Mouse (Mus musculus): ENCODE data around the gene Atf7ip. TPM values are rescaled to one million over a fixed set of nuclear protein-coding genes. Genes with fewer than 3 reads are reported as not detected.

Atf7ip gene
- polyA plus RNA-seq, 1 experiment from 2014 or later: 49.7 TPM

DNA sequence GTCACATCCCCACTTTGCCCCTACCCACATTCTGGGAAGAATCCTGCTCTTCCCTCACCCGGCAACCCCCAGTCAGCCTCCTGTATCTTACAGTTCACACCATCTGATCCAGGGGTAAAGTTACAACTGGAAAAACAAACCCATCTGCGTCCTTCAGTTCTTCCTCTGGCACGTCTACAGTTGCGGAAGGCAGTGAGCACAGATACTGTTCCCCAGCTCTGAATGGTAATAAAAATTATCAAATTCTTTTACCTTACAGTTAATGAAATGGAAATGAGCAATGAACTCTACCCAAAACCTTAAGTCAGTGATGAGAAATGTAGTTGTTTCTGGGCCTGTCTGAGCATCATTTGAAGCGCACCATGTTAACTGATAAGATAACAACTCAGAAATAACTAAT lies 38.1 kb upstream of the Atf7ip start:
- Histone ChIP-seq H3K27me3 (ENCODE audit: control insufficient read depth, insufficient read depth, low read length) (no peaks in the 10 kb centered on the region), H3K4me2 (peak overlapping the region; percentile 3; the same call in 1 of the 2 replicates), H3K4me1 (ENCODE audit: control insufficient read depth, insufficient read depth, low read length) (peaks cover 42% of the 10 kb centered on the region), H3K4me3 (ENCODE audit: low read depth, low read length) (no peak overlapping the region), H3K9ac (ENCODE audit: low read depth, low read length) (peak overlapping the region; percentile 59; the same call in 1 of the 2 replicates), H3K9me3 (replicated peaks; ENCODE audit: control insufficient read depth, low read length) (no peaks in the 10 kb centered on the region), H3K27ac (ENCODE audit: low read depth, low read length) (peak overlapping the region; percentile 99), H3K36me3 (ENCODE audit: control insufficient read depth, insufficient read depth, low read length) (no peaks in the 10 kb centered on the region)
- 24% methylated on average over 5 of the region's 5 CpGs for WGBS (ENCODE audit: insufficient replicate concordance)
- ATAC-seq (replicated peaks; ENCODE audit: insufficient number of reproducible peaks, low FRiP score, low TSS enrichment): no peak

DNA sequence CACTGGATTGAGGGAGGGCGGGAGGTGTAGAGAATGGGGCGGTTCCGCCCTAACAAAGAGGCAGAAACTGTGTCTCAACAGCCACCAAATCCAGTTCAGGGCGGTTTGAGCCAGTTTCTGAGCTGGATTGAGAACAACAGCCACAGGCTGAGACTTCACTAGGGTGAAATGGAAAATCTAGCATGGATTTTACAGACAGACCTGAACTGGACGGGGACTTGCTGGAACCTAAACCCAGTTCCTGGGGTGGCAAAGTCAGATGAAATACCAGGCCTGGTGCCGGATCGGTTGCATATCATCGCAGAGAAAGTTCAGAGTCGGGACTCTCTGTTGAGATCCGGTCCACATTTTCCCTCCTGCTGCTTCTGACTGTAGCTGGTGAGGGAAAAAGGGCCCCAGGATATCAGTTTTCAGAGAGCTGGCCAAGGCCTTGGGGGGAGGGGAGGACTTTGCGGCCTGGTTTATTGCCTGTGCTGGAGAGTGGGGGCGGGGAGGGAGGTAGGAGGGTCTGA lies 37.5 kb upstream of the Atf7ip start:
- no peak overlapping the region for H3K4me3 ChIP-seq (ENCODE audit: low read depth, low read length)
- no peaks in the 10 kb centered on the region for H3K27me3 ChIP-seq (ENCODE audit: control insufficient read depth, insufficient read depth, low read length)
- H3K36me3 ChIP-seq (ENCODE audit: control insufficient read depth, insufficient read depth, low read length): no peaks in the 10 kb centered on the region
- 2% methylated on average over 12 of the region's 12 CpGs for WGBS (ENCODE audit: insufficient replicate concordance)
- no peaks in the 10 kb centered on the region for H3K9me3 ChIP-seq (replicated peaks; ENCODE audit: control insufficient read depth, low read length)
- H3K9ac ChIP-seq (ENCODE audit: low read depth, low read length): no peak overlapping the region; the same call in 1 of the 2 replicates
- H3K4me2 ChIP-seq: no peak overlapping the region
- H3K4me1 ChIP-seq (ENCODE audit: control insufficient read depth, insufficient read depth, low read length): peaks cover 44% of the 10 kb centered on the region
- ATAC-seq (replicated peaks; ENCODE audit: insufficient number of reproducible peaks, low FRiP score, low TSS enrichment): peak; percentile 84
- peak overlapping the region; percentile 99 for H3K27ac ChIP-seq (ENCODE audit: low read depth, low read length)

DNA sequence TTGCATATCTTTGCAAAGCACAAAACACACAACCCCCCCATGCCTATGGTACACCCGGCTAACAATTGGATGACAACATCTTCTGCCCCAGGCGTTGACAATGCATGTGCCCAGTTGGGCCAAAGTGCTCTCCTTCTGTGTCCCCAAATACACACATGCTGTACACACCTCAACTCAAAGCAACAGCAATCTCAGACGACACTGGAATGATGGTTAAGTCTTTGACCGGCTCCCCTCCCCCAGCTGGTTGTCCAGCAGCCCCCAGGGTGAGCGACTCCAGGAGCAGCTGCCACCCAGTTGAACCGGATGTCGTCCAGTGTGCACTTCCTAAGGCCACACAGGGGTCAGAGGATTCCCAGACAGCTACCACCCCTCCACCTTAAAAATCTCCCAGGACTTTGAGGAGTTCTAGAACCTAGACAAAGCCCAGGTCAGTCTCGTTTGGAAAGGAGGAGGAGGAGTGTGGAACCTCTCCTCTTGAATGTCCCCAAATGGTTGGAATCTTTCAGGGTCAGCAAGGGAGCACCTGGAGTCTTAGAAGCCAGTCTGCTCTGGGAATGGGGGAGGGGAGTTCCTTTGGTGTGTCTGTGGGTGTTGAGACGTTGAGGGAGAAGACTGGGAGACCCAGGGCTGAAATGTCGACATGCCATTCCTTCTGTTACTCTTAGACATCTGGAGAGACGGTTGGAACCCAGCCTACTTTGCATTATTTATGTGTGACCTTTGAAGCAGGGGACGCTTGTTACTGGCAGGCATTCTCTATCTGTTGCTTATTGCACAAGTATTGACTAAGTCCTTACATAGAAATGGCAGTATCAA lies 36.8 kb upstream of the Atf7ip start:
- Histone ChIP-seq H3K27ac (ENCODE audit: low read depth, low read length) (peak overlapping the region; percentile 99), H3K9ac (ENCODE audit: low read depth, low read length) (no peak overlapping the region; the same call in 1 of the 2 replicates), H3K4me1 (ENCODE audit: control insufficient read depth, insufficient read depth, low read length) (peaks cover 45% of the 10 kb centered on the region), H3K27me3 (ENCODE audit: control insufficient read depth, insufficient read depth, low read length) (no peaks in the 10 kb centered on the region), H3K4me2 (0 out of 2 replicates have a peak overlapping the region, but pooled peaks have one; percentile 9), H3K36me3 (ENCODE audit: control insufficient read depth, insufficient read depth, low read length) (no peaks in the 10 kb centered on the region), H3K4me3 (ENCODE audit: low read depth, low read length) (no peak overlapping the region), H3K9me3 (replicated peaks; ENCODE audit: control insufficient read depth, low read length) (no peaks in the 10 kb centered on the region)
- WGBS (ENCODE audit: insufficient replicate concordance): 18% methylated on average over 12 of the region's 12 CpGs
- ATAC-seq (replicated peaks; ENCODE audit: insufficient number of reproducible peaks, low FRiP score, low TSS enrichment): peak; percentile 12

DNA sequence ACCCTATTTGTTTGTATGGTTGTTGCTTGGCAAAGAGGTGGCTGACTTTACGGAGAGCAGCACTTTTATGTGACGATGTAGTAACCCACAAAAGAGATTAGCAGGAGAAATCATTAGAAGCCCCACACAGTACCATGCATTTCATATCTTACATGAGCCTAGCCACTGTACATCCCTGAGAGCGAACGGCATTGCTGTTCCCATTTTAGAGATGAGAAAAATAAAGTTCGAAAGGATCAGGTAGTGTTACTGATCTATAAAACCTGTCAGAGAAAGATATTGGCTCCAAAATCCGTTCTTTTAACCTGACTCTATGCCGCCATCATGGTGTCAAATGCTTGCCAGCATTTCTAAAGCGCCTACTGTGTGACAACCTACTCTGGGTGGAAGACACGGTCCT lies 36.2 kb upstream of the Atf7ip start:
- no peak for ATAC-seq (replicated peaks; ENCODE audit: insufficient number of reproducible peaks, low FRiP score, low TSS enrichment)
- H3K4me2 ChIP-seq: peak overlapping the region; percentile 41; the same call in 1 of the 2 replicates
- WGBS (ENCODE audit: insufficient replicate concordance): 63% methylated on average over 9 of the region's 9 CpGs
- H3K27ac ChIP-seq (ENCODE audit: low read depth, low read length): peak overlapping the region; percentile 99
- H3K9ac ChIP-seq (ENCODE audit: low read depth, low read length): 0 out of 2 replicates have a peak overlapping the region, but pooled peaks have one; percentile 68
- no peaks in the 10 kb centered on the region for H3K9me3 ChIP-seq (replicated peaks; ENCODE audit: control insufficient read depth, low read length)
- H3K27me3 ChIP-seq (ENCODE audit: control insufficient read depth, insufficient read depth, low read length): no peaks in the 10 kb centered on the region
- H3K4me3 ChIP-seq (ENCODE audit: low read depth, low read length): no peak overlapping the region
- no peaks in the 10 kb centered on the region for H3K36me3 ChIP-seq (ENCODE audit: control insufficient read depth, insufficient read depth, low read length)
- H3K4me1 ChIP-seq (ENCODE audit: control insufficient read depth, insufficient read depth, low read length): peaks cover 43% of the 10 kb centered on the region

DNA sequence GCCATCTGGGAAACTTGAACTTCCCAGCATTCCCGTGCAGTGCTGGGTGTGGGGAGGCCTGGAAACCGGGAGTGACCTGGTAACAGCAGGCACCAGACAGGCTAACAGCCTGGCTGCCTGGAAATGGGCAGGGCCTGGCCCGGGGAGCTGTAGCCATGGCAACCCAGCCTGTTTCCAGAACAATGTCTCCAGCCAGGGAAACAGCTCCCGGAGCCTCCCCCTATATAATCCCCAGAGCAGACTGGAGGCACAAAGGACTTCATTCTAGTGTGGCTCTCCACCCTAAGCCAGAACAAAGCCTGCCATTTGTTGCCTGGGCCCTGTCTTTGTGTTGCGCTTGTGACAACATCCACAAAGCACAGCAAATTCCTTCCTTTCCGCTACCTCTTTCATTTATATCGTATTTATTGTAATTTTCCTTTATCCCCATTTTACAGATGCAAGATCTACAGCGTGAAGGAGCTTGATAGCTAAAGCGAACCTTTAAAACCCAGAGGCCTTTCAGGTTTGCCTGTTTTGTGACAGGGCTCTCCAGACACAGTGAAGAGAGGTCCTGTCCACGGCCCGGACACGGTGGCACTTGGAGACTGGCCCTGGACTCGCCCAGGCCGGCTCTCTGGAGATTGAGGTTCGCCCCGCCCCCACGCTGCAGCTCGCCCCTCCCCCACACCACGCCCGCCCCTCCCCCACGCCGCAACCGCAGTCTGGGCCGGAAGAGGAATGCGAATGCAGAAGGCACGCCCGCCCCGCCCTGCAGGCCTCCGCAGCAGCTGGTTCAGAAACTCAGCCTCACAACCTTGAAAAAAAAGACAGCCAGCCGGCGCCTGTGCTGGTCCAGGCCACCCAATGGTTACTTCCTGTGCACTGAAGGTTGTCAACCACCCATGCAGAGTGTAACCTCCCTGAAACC lies 35.4 kb upstream of the Atf7ip start:
- Histone ChIP-seq H3K9ac (ENCODE audit: low read depth, low read length) (peak overlapping the region; percentile 68), H3K4me1 (ENCODE audit: control insufficient read depth, insufficient read depth, low read length) (peaks cover 43% of the 10 kb centered on the region), H3K4me3 (ENCODE audit: low read depth, low read length) (no peak overlapping the region), H3K4me2 (peak overlapping the region; percentile 41), H3K36me3 (ENCODE audit: control insufficient read depth, insufficient read depth, low read length) (no peaks in the 10 kb centered on the region), H3K9me3 (replicated peaks; ENCODE audit: control insufficient read depth, low read length) (no peaks in the 10 kb centered on the region), H3K27ac (ENCODE audit: low read depth, low read length) (peak overlapping the region; percentile 99), H3K27me3 (ENCODE audit: control insufficient read depth, insufficient read depth, low read length) (no peaks in the 10 kb centered on the region)
- ATAC-seq (replicated peaks; ENCODE audit: insufficient number of reproducible peaks, low FRiP score, low TSS enrichment): peak; percentile 61
- WGBS (ENCODE audit: insufficient replicate concordance): 5% methylated on average over 31 of the region's 31 CpGs

DNA sequence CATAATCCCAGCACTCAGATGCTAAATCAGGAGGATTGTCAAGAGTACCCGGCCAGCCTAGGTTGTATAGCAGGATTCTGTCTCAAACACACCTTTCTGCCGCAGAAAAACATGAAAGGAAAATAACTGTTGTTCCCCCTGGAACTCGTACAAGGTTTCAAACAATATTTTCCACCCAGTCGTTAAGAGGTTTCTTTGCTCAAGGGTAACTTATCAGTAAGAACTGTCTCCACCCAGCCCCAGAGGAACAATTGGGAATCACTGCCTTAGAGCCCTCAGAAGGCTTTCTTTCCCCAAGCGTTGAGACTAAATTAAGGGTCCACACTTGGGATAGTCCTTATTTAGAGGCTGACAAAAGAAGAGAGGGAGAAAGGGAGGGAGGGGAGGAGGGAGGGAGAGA lies 34.4 kb upstream of the Atf7ip start:
- Histone ChIP-seq H3K27ac (ENCODE audit: low read depth, low read length) (peak overlapping the region; percentile 99), H3K4me3 (ENCODE audit: low read depth, low read length) (no peak overlapping the region), H3K9ac (ENCODE audit: low read depth, low read length) (no peak overlapping the region), H3K4me2 (no peak overlapping the region), H3K9me3 (replicated peaks; ENCODE audit: control insufficient read depth, low read length) (no peaks in the 10 kb centered on the region), H3K4me1 (ENCODE audit: control insufficient read depth, insufficient read depth, low read length) (peaks cover 43% of the 10 kb centered on the region), H3K27me3 (ENCODE audit: control insufficient read depth, insufficient read depth, low read length) (no peaks in the 10 kb centered on the region), H3K36me3 (ENCODE audit: control insufficient read depth, insufficient read depth, low read length) (no peaks in the 10 kb centered on the region)
- 27% methylated on average over 5 of the region's 5 CpGs for WGBS (ENCODE audit: insufficient replicate concordance)
- no peak for ATAC-seq (replicated peaks; ENCODE audit: insufficient number of reproducible peaks, low FRiP score, low TSS enrichment)

DNA sequence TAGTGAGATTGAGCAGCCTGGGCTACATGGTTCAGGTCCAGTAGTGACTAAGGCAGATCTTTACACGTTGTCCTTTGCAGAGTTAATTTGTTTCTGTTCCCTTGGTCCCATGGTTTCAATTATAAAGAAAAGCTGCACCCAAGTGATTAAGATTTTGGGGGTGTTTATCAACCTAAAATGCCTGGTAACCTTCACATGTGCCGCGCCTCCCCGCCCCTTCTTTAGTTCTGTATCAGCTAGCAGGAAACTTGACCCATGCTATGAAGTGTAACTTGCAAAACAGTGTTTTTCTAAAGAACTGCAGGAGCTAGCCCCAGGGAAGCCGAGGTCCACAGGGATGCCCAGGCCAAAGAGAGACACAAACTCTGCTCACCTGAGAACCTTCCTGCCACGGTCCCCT lies 33.2 kb upstream of the Atf7ip start:
- Histone ChIP-seq H3K27ac (ENCODE audit: low read depth, low read length) (no peak overlapping the region; the same call in 1 of the 2 replicates), H3K4me1 (ENCODE audit: control insufficient read depth, insufficient read depth, low read length) (peaks cover 40% of the 10 kb centered on the region)

DNA sequence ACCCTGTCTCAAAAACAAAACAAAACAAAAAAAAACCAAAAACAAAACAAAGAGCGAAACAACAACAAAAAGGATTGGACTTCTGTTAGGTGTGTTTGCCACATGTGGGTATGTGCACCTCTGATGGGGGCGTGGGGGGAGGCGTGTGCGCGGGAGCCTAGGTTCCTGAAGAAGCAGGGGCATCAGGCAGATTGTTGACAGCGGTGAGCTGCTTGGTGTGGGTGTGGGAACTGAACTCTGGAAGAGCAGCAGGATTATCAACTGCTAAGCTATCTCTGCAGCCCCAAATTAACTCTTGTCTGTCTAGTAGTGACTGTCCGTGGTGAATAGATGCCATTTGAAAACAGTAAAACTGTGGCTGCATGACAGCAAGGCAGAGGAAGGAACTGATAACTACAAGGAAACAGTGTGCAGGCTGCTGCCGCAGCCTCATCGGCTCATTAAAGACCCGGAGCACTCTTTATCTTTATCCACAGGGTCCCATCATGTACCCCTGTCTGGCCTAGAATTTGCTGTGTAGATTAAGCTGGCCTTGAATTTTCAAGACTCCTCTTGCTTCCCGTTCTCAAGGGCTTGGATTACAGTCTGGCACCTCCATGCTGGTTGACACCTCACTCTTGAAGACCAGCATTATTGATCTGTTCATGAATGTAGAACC lies 32.4 kb upstream of the Atf7ip start:
- Histone ChIP-seq H3K4me3 (ENCODE audit: low read depth, low read length) (no peak overlapping the region), H3K4me2 (0 out of 2 replicates have a peak overlapping the region, but pooled peaks have one; percentile 18), H3K27ac (ENCODE audit: low read depth, low read length) (peak overlapping the region; percentile 41; the same call in 1 of the 2 replicates), H3K27me3 (ENCODE audit: control insufficient read depth, insufficient read depth, low read length) (no peaks in the 10 kb centered on the region), H3K9ac (ENCODE audit: low read depth, low read length) (no peak overlapping the region), H3K4me1 (ENCODE audit: control insufficient read depth, insufficient read depth, low read length) (peaks cover 39% of the 10 kb centered on the region), H3K9me3 (replicated peaks; ENCODE audit: control insufficient read depth, low read length) (no peaks in the 10 kb centered on the region), H3K36me3 (ENCODE audit: control insufficient read depth, insufficient read depth, low read length) (no peaks in the 10 kb centered on the region)
- 25% methylated on average over 11 of the region's 11 CpGs for WGBS (ENCODE audit: insufficient replicate concordance)
- ATAC-seq (replicated peaks; ENCODE audit: insufficient number of reproducible peaks, low FRiP score, low TSS enrichment): no peak

More for the DNA sequence above, 33.2 kb upstream of the Atf7ip start:
- Histone ChIP-seq H3K9ac (ENCODE audit: low read depth, low read length) (no peak overlapping the region), H3K9me3 (replicated peaks; ENCODE audit: control insufficient read depth, low read length) (no peaks in the 10 kb centered on the region), H3K27me3 (ENCODE audit: control insufficient read depth, insufficient read depth, low read length) (no peaks in the 10 kb centered on the region), H3K4me3 (ENCODE audit: low read depth, low read length) (no peak overlapping the region), H3K4me2 (no peak overlapping the region), H3K36me3 (ENCODE audit: control insufficient read depth, insufficient read depth, low read length) (no peaks in the 10 kb centered on the region)
- 56% methylated on average over 6 of the region's 6 CpGs for WGBS (ENCODE audit: insufficient replicate concordance)
- no peak for ATAC-seq (replicated peaks; ENCODE audit: insufficient number of reproducible peaks, low FRiP score, low TSS enrichment)
